Mouse (Mus musculus): Measurements from ENCODE around the gene Gm20388.

DNA sequence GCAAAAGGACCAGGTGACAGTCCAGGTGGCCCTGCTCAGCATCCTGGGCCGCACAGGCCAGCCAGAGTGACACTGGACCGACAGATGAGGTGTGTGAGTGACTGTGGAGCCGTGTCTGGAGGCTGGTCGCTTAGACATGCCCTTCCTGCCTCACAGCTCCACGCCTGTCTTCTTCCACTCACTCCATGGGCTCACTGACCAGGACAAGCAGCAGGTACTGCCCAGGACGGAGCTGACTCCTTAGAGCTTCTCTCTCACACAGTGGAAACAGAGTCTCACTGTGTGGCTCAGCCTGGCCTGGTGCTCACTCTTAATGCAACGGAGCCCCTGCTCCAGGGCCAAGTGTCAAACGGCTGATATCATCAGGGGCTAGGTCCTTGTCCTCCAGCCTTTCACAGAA is 1884.8 kb downstream of the Gm20388 start:
- TF ChIP-seq CTCF (IDR thresholded peaks at IDR 0.05; ENCODE audit: low read depth, low read length) (no peak), GATA1 (IDR thresholded peaks at IDR 0.05; ENCODE audit: borderline replicate concordance, low read length) (no peak), POLR2AphosphoS5 (IDR thresholded peaks at IDR 0.05; ENCODE audit: insufficient replicate concordance, low read depth, low read length) (no peak), TAL1 (conservative IDR thresholded peaks at IDR 0.05; ENCODE audit: low read depth, low read length) (no peak), GATA2 (IDR thresholded peaks at IDR 0.05; ENCODE audit: borderline replicate concordance, low read depth, low read length) (no peak)

All from G1E (cell line).